Mouse (Mus musculus) brain, embryonic 14.5 days (tissue): ENCODE measurements around the gene Arhgap27.
A peak's percentile ranks its signal among the peaks of the same experiment; 100 is the strongest.

Experiments used
- CTCF ChIP-seq: fragments of 200-500 bp; IDR thresholded peaks from 2 replicates; pipeline ENCODE4 v1.5.1; 2012; ENCODE audit warnings: inconsistent platforms, mild to moderate bottlenecking, moderate library complexity, borderline replicate concordance; ENCODE audit not compliant: insufficient read depth, insufficient read length; ENCODE audit errors: extremely low read depth
- POLR2A ChIP-seq: fragments of 200-500 bp; IDR thresholded peaks from 2 replicates; pipeline ENCODE4 v1.6.1; 2012; ENCODE audit warnings: mild to moderate bottlenecking, inconsistent platforms, borderline replicate concordance; ENCODE audit not compliant: poor library complexity, insufficient read depth, insufficient read length, severe bottlenecking; ENCODE audit errors: extremely low read depth

DNA sequence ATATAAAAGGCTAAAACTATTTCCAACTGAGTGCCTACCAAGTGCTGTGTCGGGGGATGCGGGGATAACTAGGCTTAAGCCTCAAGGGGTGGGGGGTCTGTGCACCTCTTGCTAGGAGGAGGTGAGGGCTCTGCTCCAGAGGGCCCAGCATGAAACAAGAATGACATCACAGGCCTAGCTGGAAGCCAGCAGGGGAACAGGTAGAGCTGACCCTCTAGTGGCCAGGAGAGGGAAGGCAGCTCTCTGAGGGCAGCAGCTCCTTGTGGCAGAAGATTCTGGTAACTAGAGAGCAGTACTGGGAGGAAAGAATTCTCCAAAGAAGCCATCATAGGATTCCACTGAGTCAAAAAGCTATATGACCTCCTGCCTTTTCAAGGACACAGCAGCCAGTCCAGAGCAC is 38.7 kb upstream of the Arhgap27 start:
- no peak for TF ChIP-seq POLR2A
- peak; percentile 69 for TF ChIP-seq CTCF
